Mouse (Mus musculus) testis, adult 2 months (tissue): ENCODE results near the gene Nup205. TPM values are rescaled to one million over a fixed set of nuclear protein-coding genes. Genes with fewer than 3 reads are reported as not detected.

Experiments used
- H3K27ac ChIP-seq: fragments of 200-500 bp; 2 replicates; pipeline ENCODE4 v1.5.1; 2012; ENCODE audit warnings: low read depth, low read length; ENCODE audit not compliant: control insufficient read depth, insufficient read depth
- H3K27me3 ChIP-seq: fragments of 200-500 bp; 2 replicates; pipeline ENCODE4 v1.6.1; 2012; ENCODE audit warnings: mild to moderate bottlenecking, low read length, moderate library complexity; ENCODE audit not compliant: control insufficient read depth, insufficient read depth
- H3K36me3 ChIP-seq: fragments of 200-500 bp; 2 replicates; pipeline ENCODE4 v1.6.1; 2012; ENCODE audit warnings: mild to moderate bottlenecking, low read length; ENCODE audit not compliant: control insufficient read depth, insufficient read depth
- H3K4me1 ChIP-seq: fragments of 200-500 bp; 2 replicates; pipeline ENCODE4 v1.6.1; 2012; ENCODE audit warnings: low read length; ENCODE audit not compliant: control insufficient read depth, insufficient read depth
- H3K4me3 ChIP-seq: fragments of 200-500 bp; 2 replicates; pipeline ENCODE4 v1.5.1; 2012; ENCODE audit warnings: low read depth, mild to moderate bottlenecking, low read length, moderate library complexity, mixed read lengths; ENCODE audit not compliant: control insufficient read depth
- CTCF ChIP-seq: fragments of 200-500 bp; IDR thresholded peaks from 2 replicates; pipeline ENCODE4 v1.5.1; 2012; ENCODE audit warnings: low read depth, mild to moderate bottlenecking, inconsistent platforms, low read length, moderate library complexity; ENCODE audit not compliant: control insufficient read depth, insufficient read depth, insufficient replicate concordance
- POLR2A ChIP-seq: fragments of 200-500 bp; IDR thresholded peaks from 2 replicates; pipeline ENCODE4 v1.6.1; 2012; ENCODE audit warnings: low read depth, mild to moderate bottlenecking, inconsistent platforms, low read length, moderate library complexity; ENCODE audit not compliant: control insufficient read depth
- polyA plus RNA-seq: library from polyadenylated mRNA; depleted of rRNA; stranded (reverse); fragments of >200 nt; gene quantifications from 2 replicates; pipeline ENCODE4 v1.2.3, GENCODE M21; 2012

Nup205 gene
- polyA plus RNA-seq, 1 experiment, result 101 TPM

DNA sequence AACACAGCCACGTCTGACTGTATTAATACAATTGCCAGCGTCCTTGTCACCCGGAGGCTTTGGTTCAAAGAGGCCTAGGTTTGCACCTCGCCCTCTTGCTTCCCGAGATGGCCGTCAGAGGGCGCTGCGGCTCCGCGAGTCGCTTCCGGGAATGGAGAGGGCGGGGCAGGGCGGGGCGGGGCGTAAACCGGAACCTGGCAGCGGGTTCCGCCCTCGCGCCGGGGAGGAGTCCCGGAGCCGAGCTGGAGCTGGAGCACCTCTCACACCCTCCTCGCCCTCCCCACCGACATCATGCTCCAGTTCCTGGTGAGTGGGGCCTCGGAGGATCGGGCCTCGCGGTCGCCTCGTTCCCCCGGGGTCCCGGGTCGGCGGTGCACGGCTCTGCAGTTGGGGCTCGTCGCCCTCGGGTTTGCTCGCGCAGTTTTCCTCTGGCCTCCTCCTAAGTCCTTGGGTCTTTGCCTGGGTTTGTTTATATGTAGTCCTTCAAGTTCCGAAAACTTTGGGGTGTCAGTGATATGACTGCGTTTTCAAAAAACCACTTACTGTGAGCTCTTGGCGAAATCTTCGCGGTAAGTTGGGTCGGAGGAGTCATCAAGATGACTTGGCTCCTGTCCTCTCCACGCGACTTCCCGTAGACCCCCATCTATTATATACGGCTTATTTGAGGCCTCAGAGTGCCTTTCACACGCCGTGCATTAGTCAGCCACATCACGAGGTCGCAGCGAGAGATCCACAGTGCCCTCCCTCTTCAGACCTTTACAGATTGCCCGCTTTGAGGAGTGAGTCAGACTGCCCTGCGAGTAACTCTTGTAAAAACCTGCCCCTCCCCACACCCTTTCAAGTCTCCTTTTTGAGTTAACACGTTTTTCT lies 75.5 kb downstream of the Nup205 start:
- Histone ChIP-seq H3K4me3 (peak overlapping the region; percentile 93), H3K36me3 (no peaks in the 10 kb centered on the region), H3K27me3 (no peaks in the 10 kb centered on the region), H3K27ac (peak overlapping the region; percentile 68), H3K4me1 (peaks cover 9% of the 10 kb centered on the region)
- TF ChIP-seq CTCF (peak; percentile 81), POLR2A (peak; percentile 85)

DNA sequence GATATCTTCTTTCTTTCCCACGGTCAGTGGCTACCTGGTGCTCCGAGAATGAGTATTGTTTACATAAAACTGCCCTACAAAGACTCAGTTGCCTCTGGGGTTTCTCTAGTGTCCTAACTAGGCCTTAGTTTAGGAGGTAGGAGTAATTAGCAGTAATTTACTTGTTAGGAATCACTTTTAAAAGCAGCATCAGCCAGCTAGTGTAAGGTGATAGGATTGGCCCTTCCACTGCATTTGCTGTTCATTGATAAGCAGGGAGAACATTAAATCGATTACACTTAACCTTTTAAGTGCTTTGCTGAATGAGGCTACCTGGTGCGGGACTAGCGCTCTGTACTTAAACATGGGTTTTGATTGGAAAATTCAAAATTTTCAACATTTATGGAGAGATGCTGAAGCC lies 76.3 kb downstream of the Nup205 start:
- peaks cover 9% of the 10 kb centered on the region for H3K4me1 ChIP-seq
- H3K27ac ChIP-seq, result no peak overlapping the region
- no peak for TF ChIP-seq POLR2A
- TF ChIP-seq CTCF, result no peak
- H3K27me3 ChIP-seq, result no peaks in the 10 kb centered on the region
- no peak overlapping the region for H3K4me3 ChIP-seq
- no peaks in the 10 kb centered on the region for H3K36me3 ChIP-seq

DNA sequence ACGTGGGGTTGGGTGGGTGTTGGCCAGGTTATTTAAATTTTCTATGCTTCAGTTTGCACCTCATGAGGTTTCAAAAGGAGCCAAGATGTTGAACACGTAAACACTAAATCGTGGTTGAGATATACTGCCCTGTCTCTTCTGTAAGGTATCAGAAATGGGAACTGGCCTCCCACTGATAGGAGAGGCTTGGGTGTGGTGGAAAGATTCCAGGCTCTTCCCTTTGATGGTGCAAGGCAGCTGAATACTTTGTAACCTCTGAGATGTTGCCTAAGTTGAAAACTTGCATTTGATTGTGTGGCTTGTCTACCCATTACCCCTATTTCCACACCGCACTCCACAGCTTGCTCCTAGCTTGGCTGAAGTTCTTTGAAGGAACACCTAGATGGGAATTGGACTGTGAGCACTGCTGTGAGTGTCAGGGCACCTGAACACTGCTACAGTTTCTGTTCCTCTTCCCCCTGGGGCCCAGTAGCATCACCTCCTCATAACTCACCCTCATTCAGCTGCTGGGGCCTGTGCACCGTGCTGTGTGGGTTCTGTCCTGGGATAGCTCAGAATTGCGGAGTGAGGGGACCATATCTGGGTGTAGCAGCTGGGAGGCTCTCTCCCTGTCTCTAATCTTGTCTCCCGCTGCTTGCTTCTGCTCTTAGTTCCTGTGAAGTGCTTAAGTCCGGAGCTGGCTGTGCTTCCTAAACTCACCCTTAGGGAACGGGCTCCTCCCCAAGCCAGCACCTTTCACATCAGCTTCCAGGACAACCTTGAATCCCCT lies 77.1 kb downstream of the Nup205 start:
- Histone ChIP-seq H3K27me3 (no peaks in the 10 kb centered on the region), H3K4me3 (peak overlapping the region; percentile 32; the same call in 1 of the 2 replicates), H3K36me3 (no peaks in the 10 kb centered on the region), H3K27ac (peak overlapping the region; percentile 40), H3K4me1 (peaks cover 9% of the 10 kb centered on the region)
- TF ChIP-seq CTCF (no peak), POLR2A (no peak)

DNA sequence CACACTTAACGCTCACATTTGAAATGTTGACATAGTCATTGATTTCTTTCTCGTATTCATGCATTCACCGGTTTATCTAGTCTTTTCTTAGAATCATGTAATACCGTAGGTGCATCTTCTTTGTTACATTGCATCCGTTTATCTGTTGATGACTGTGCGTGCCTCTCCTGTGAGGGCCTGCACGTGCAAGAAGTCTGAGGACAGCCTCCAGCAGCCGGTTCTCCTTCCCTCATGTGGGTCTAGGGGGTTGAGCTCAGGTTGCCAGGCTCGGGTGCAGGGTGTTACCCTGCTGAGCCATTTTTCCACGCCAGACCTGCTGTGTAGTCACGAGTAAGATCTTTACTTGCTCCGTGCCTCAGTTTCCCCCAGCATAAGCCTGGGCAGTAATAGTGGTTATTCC lies 77.8 kb downstream of the Nup205 start:
- H3K36me3 ChIP-seq, result no peaks in the 10 kb centered on the region
- no peak for TF ChIP-seq CTCF
- no peak for TF ChIP-seq POLR2A
- H3K4me3 ChIP-seq, result no peak overlapping the region
- H3K27ac ChIP-seq, result peak overlapping the region; percentile 40
- no peaks in the 10 kb centered on the region for H3K27me3 ChIP-seq
- H3K4me1 ChIP-seq, result peaks cover 9% of the 10 kb centered on the region

DNA sequence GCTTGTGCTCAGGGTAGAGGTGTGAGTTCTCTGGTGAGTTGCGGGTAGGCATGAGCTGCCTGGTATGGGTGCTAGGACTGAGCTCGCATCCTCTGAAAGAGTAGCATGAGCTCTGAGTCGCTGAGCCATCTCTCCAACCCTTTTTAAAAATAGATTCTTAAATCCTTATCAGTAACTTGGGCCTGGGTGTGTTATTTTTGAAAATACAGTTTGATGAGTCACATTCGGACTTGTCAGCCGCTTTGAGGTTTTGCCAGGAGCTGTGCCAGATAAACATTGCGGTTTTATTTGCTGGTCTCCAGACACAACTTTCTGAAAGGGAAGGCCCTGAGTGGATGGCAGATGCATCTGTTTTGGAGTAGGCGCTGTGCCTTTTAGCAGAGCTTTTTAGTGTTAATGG lies 79.5 kb downstream of the Nup205 start:
- Histone ChIP-seq H3K27me3 (no peaks in the 10 kb centered on the region), H3K36me3 (no peaks in the 10 kb centered on the region), H3K4me1 (peaks cover 6% of the 10 kb centered on the region), H3K27ac (no peak overlapping the region), H3K4me3 (no peak overlapping the region)
- no peak for TF ChIP-seq POLR2A

DNA sequence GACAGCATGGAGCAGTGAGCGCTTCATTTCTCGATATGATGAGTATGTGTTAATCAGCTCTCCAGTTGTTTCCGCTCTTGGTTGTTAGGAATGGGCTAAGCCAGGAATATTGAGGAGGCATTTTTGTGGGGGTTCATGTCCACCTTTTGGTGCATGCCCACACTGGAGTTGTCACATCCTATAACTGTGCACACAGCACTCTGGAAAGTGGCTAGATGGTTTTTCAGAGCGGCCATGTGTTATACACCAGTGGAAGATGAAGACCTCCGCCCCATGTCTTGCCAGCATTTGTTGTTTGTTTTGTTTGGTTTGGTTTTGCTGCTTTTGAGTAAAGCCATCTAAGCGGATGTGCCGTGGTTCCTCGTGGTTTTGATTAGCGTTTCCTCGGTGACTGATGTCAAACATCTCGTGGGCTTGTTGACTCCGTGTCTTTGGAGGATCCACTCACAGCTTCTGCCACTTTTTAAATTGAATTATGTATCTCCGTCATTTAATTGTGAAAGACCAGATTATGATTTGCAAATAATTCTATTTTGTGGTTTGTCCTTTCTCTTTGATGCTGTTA lies 80.5 kb downstream of the Nup205 start:
- no peaks in the 10 kb centered on the region for H3K27me3 ChIP-seq
- peaks cover 3% of the 10 kb centered on the region; the same call in 1 of the 2 replicates for H3K4me1 ChIP-seq
- no peaks in the 10 kb centered on the region for H3K36me3 ChIP-seq
- no peak for TF ChIP-seq POLR2A
- TF ChIP-seq CTCF, result no peak
- peak overlapping the region; percentile 12; the same call in 1 of the 2 replicates for H3K27ac ChIP-seq
- H3K4me3 ChIP-seq, result no peak overlapping the region

DNA sequence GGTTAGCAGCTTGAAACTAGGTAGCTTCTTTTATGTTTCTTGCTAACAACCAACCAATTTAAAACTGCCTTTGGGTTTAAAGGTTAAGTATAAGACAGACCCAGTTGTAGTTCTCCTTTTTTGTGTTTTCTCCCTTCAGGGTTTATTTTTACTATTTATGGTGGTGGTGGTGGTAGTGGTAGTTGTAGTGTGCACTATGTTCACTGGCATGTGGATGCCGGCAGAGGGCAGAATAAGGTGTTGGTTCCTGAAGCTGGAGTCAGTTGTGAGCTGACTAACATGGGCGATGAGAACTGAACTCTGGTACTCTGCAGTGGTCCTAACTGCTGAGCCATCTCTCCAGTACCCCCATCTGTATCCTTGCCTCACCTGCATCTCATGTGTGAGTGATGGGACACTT lies 81.7 kb downstream of the Nup205 start:
- H3K27me3 ChIP-seq, result no peaks in the 10 kb centered on the region
- no peak overlapping the region for H3K27ac ChIP-seq
- H3K36me3 ChIP-seq, result no peaks in the 10 kb centered on the region
- peaks cover 3% of the 10 kb centered on the region; the same call in 1 of the 2 replicates for H3K4me1 ChIP-seq
- no peak overlapping the region for H3K4me3 ChIP-seq
- TF ChIP-seq POLR2A, result no peak
- no peak for TF ChIP-seq CTCF
